Mouse (Mus musculus) left cerebral cortex, adult 2 months (tissue): ENCODE results near the gene Sar1b. TPM values are rescaled to one million over a fixed set of nuclear protein-coding genes. Genes with fewer than 3 reads are reported as not detected.
A peak's percentile ranks its signal among the peaks of the same experiment; 100 is the strongest.

ENCODE experiments used
- DNase-seq, 2 experiments: peaks; one replicate each; pipeline ENCODE4 v3.0.0; 2021 to 2022; ENCODE audit warnings: low spot score in 2 of 2, mixed read lengths in 1 of 2; ENCODE audit errors: extremely low spot score in 1 of 2
- H3K27ac ChIP-seq: fragments of 200-600 bp; 2 replicates; pipeline ENCODE4 v1.8.1; 2022
- H3K4me3 ChIP-seq: fragments of 200-600 bp; 2 replicates; pipeline ENCODE4 v1.8.1; 2022
- CTCF ChIP-seq: fragments of 200-600 bp; IDR thresholded peaks from 2 replicates; pipeline ENCODE4 v1.8.1; 2022; ENCODE audit warnings: antibody characterized with exemption, mild to moderate bottlenecking, moderate library complexity
- intact Hi-C: fragments of 180-260 bp; cut with DNase I; formaldehyde crosslinking; loops from one replicate; pipeline ENCODE4 v1.15.1; 2025
- total RNA-seq, 2 experiments: library from RNA; stranded (reverse); gene quantifications; 2 replicates each; pipeline ENCODE4 v1.2.3; 2021

Sar1b gene
- total RNA-seq, 2 experiments from 2014 or later: 61.0 to 65.0 TPM

- no peak overlapping the region for H3K4me3 ChIP-seq
- no peak overlapping the region for H3K27ac ChIP-seq
- intact Hi-C loops: loop anchor here (5.0 kb wide), 1 partner anchor 403 kb away; no protein-coding TSS in a partner anchor
- TF ChIP-seq CTCF: no peak
- DNase-seq: no peak
Observed at GRCm38 (mm10) chr11:51818837-51819236, 55.4 kb downstream of the Sar1b start.

GRCm38 (mm10) chr11:51819964-51820363, 56.5 kb downstream of the Sar1b start:
- peak in 1 of 2 experiments; percentile 38 for DNase-seq
- intact Hi-C loops: loop anchor here (2.0 to 5.0 kb wide), 3 partner anchors 37 to 402 kb away; partner anchors contain the start of genes Cdkn2aipnl and Jade2
- H3K27ac ChIP-seq: no peak overlapping the region

GRCm38 (mm10) chr11:51820861-51821260, 57.4 kb downstream of the Sar1b start:
- H3K27ac ChIP-seq: no peak overlapping the region
- peak; percentile 66 to 74 for DNase-seq
- peak; percentile 87 for TF ChIP-seq CTCF
- no peak overlapping the region for H3K4me3 ChIP-seq
- intact Hi-C loops: loop anchor here (2.0 kb wide), 2 partner anchors 36 to 146 kb away; partner anchors contain the start of genes Cdkn2aipnl and Jade2

More at GRCm38 (mm10) chr11:51819964-51820363, 56.5 kb downstream of the Sar1b start:
- H3K4me3 ChIP-seq: no peak overlapping the region
- TF ChIP-seq CTCF: peak; percentile 59

GRCm38 (mm10) chr11:51822736-51823135, 59.2 kb downstream of the Sar1b start:
- intact Hi-C loops: no loop called here
- no peak for DNase-seq
- no peak overlapping the region for H3K27ac ChIP-seq
- no peak for TF ChIP-seq CTCF
- H3K4me3 ChIP-seq: no peak overlapping the region

GRCm38 (mm10) chr11:51823271-51823670, 59.8 kb downstream of the Sar1b start:
- intact Hi-C loops: no loop called here
- no peak for TF ChIP-seq CTCF

GRCm38 (mm10) chr11:51823963-51824753, 60.7 kb downstream of the Sar1b start:
- intact Hi-C loops: no loop called here
- Histone ChIP-seq H3K4me3 (no peak overlapping the region), H3K27ac (no peak overlapping the region)
- no peak for DNase-seq
- no peak for TF ChIP-seq CTCF

More at GRCm38 (mm10) chr11:51823271-51823670, 59.8 kb downstream of the Sar1b start:
- H3K27ac ChIP-seq: no peak overlapping the region
- no peak overlapping the region for H3K4me3 ChIP-seq
- DNase-seq: no peak

- intact Hi-C loops: no loop called here
- no peak for DNase-seq
- no peak overlapping the region for H3K27ac ChIP-seq
- H3K4me3 ChIP-seq: no peak overlapping the region
- no peak for TF ChIP-seq CTCF
Observed at GRCm38 (mm10) chr11:51824867-51825424, 61.5 kb downstream of the Sar1b start.

- TF ChIP-seq CTCF: no peak
- intact Hi-C loops: no loop called here
- peak in 1 of 2 experiments; percentile 31 for DNase-seq
- Histone ChIP-seq H3K4me3 (no peak overlapping the region), H3K27ac (no peak overlapping the region)
Observed at GRCm38 (mm10) chr11:51831962-51832909, 68.7 kb downstream of the Sar1b start.

GRCm38 (mm10) chr11:51832992-51833391, 69.5 kb downstream of the Sar1b start:
- DNase-seq: no peak
- TF ChIP-seq CTCF: no peak
- Histone ChIP-seq H3K4me3 (no peak overlapping the region), H3K27ac (no peak overlapping the region)
- intact Hi-C loops: no loop called here

GRCm38 (mm10) chr11:51833393-51834066, 70.0 kb downstream of the Sar1b start:
- DNase-seq: no peak
- TF ChIP-seq CTCF: no peak
- H3K4me3 ChIP-seq: no peak overlapping the region
- intact Hi-C loops: no loop called here
- H3K27ac ChIP-seq: no peak overlapping the region

GRCm38 (mm10) chr11:51834067-51834411, 70.6 kb downstream of the Sar1b start:
- H3K27ac ChIP-seq: no peak overlapping the region
- no peak for TF ChIP-seq CTCF
- intact Hi-C loops: no loop called here
- no peak for DNase-seq
- no peak overlapping the region for H3K4me3 ChIP-seq
